Mouse (Mus musculus) intestine, postnatal 0 days (tissue): ENCODE measurements around the gene Slc39a11. TPM values are rescaled to one million over a fixed set of nuclear protein-coding genes. Genes with fewer than 3 reads are reported as not detected.
A peak's percentile ranks its signal among the peaks of the same experiment; 100 is the strongest.

Experiments
- ATAC-seq: fragments of 200-750 bp; cut with Nextera tagmentation; 2 replicates; pipeline ENCODE4 v1.8.0; 2017; ENCODE audit warnings: mild to moderate bottlenecking, moderate TSS enrichment, moderate library complexity
- H3K27ac ChIP-seq: fragments of 300-500 bp; sonication (generic); 2 replicates; pipeline ENCODE4 v1.5.1; 2014; ENCODE audit warnings: mild to moderate bottlenecking, low read depth, low read length, moderate library complexity
- H3K27me3 ChIP-seq: fragments of 300-500 bp; sonication (generic); replicated peaks from 2 replicates; pipeline ENCODE4 v1.6.1; 2014; ENCODE audit warnings: low read length, mixed read lengths; ENCODE audit not compliant: control insufficient read depth, insufficient read depth
- H3K36me3 ChIP-seq: fragments of 300-500 bp; sonication (generic); 2 replicates; pipeline ENCODE4 v1.6.1; 2014; ENCODE audit warnings: mild to moderate bottlenecking, moderate library complexity; ENCODE audit not compliant: control insufficient read depth, insufficient read depth
- H3K4me1 ChIP-seq: fragments of 300-500 bp; sonication (generic); replicated peaks from 2 replicates; pipeline ENCODE4 v1.6.1; 2014; ENCODE audit warnings: antibody characterized with exemption, low read length, mixed read lengths; ENCODE audit not compliant: control insufficient read depth, insufficient read depth
- H3K4me2 ChIP-seq: fragments of 300-500 bp; sonication (generic); replicated peaks from 2 replicates; pipeline ENCODE4 v1.6.1; 2014; ENCODE audit warnings: low read depth, mild to moderate bottlenecking, moderate library complexity
- H3K4me3 ChIP-seq: fragments of 300-500 bp; sonication (generic); 2 replicates; pipeline ENCODE4 v1.5.1; 2014; ENCODE audit warnings: low read depth, low read length
- H3K9ac ChIP-seq: fragments of 300-500 bp; sonication (generic); 2 replicates; pipeline ENCODE4 v1.6.1; 2014; ENCODE audit warnings: mild to moderate bottlenecking, low read depth, low read length
- H3K9me3 ChIP-seq: fragments of 300-500 bp; sonication (generic); 2 replicates; pipeline ENCODE4 v1.6.1; 2016; ENCODE audit warnings: mixed run types; ENCODE audit not compliant: control insufficient read depth
- CTCF ChIP-seq: sonication (generic); IDR thresholded peaks from 2 replicates; pipeline ENCODE4 v1.5.1; 2016; ENCODE audit warnings: low read depth, mild to moderate bottlenecking, control low read depth, antibody characterized with exemption, moderate library complexity
- WGBS: fragments of 180-500 bp; shearing (Covaris S2); extraction: QIAGEN DNeasy Blood & Tissue Kit; methylation state at CpG from one replicate; pipeline ENCODE4 v1.1.7; 2014; 5-methylcytosine and 5-hydroxymethylcytosine counted together
- polyA plus RNA-seq: library from polyadenylated mRNA; unstranded; fragments of >200 nt; fragmentation: Nextera tagmentation; extraction: Ambion mirVana; gene quantifications from 2 replicates; pipeline ENCODE4 v1.2.1, GENCODE M21; 2015

The Slc39a11 gene
- polyA plus RNA-seq, 1 experiment from 2014 or later: 50.7 TPM

DNA sequence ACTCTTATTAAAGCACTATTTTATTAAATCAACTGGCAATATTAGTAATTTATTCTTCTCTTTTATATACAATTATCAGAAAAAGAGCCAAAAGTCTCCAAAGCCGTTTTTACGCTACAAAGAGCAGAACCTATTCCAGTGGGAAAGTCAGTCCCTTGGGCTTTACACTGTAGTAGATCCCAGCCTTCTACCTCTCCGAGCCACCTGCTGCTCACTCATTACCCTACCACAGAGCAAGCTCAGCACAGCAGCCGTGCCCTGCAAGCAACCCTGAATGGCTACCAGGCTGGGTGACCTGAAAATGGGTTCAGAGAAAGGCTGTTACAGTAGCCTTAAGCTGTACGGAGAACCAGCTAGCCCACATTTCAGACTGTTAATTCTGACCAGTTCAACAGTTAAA lies 24.7 kb upstream of the Slc39a11 start:
- peaks cover 38% of the 10 kb centered on the region for H3K36me3 ChIP-seq
- no peak for ATAC-seq
- no peaks in the 10 kb centered on the region for H3K27me3 ChIP-seq
- H3K4me3 ChIP-seq: no peak overlapping the region
- H3K27ac ChIP-seq: no peak overlapping the region
- WGBS: 88% methylated on average over 5 of the region's 5 CpGs
- no peak overlapping the region for H3K9ac ChIP-seq
- TF ChIP-seq CTCF: no peak
- H3K4me1 ChIP-seq: no peaks in the 10 kb centered on the region
- H3K9me3 ChIP-seq: no peaks in the 10 kb centered on the region
- no peak overlapping the region for H3K4me2 ChIP-seq

GRCm38 (mm10) chr11:113673614-113674013 lies 23.7 kb upstream of the Slc39a11 start:
- no peak overlapping the region for H3K9ac ChIP-seq
- H3K4me2 ChIP-seq: no peak overlapping the region
- no peak for ATAC-seq
- no peaks in the 10 kb centered on the region for H3K9me3 ChIP-seq
- no peaks in the 10 kb centered on the region for H3K4me1 ChIP-seq
- peaks cover 38% of the 10 kb centered on the region for H3K36me3 ChIP-seq
- no peak overlapping the region for H3K27ac ChIP-seq
- no peak for TF ChIP-seq CTCF
- no peaks in the 10 kb centered on the region for H3K27me3 ChIP-seq
- WGBS: 90% methylated on average over 4 of the region's 4 CpGs
- H3K4me3 ChIP-seq: no peak overlapping the region

- no peak for ATAC-seq
- Histone ChIP-seq H3K36me3 (peaks cover 19% of the 10 kb centered on the region), H3K27me3 (no peaks in the 10 kb centered on the region), H3K4me1 (0 out of 2 replicates have a peak, but pooled peaks cover 4% of the 10 kb centered on the region), H3K9me3 (no peaks in the 10 kb centered on the region), H3K4me3 (no peak overlapping the region), H3K4me2 (no peak overlapping the region), H3K27ac (no peak overlapping the region; the same call in 1 of the 2 replicates), H3K9ac (no peak overlapping the region)
- no peak for TF ChIP-seq CTCF
- 69% methylated on average over 4 of the region's 4 CpGs for WGBS
Measured at GRCm38 (mm10) chr11:113669711-113670110, 19.8 kb upstream of the Slc39a11 start.

GRCm38 (mm10) chr11:113668857-113669256 lies 19.0 kb upstream of the Slc39a11 start:
- H3K27me3 ChIP-seq: no peaks in the 10 kb centered on the region
- no peak overlapping the region for H3K4me3 ChIP-seq
- H3K9ac ChIP-seq: no peak overlapping the region
- 78% methylated on average over 5 of the region's 5 CpGs for WGBS
- H3K4me1 ChIP-seq: 0 out of 2 replicates have a peak, but pooled peaks cover 4% of the 10 kb centered on the region
- H3K27ac ChIP-seq: no peak overlapping the region; the same call in 1 of the 2 replicates
- TF ChIP-seq CTCF: no peak
- H3K36me3 ChIP-seq: peaks cover 11% of the 10 kb centered on the region
- H3K9me3 ChIP-seq: no peaks in the 10 kb centered on the region
- no peak overlapping the region for H3K4me2 ChIP-seq
- ATAC-seq: no peak

DNA sequence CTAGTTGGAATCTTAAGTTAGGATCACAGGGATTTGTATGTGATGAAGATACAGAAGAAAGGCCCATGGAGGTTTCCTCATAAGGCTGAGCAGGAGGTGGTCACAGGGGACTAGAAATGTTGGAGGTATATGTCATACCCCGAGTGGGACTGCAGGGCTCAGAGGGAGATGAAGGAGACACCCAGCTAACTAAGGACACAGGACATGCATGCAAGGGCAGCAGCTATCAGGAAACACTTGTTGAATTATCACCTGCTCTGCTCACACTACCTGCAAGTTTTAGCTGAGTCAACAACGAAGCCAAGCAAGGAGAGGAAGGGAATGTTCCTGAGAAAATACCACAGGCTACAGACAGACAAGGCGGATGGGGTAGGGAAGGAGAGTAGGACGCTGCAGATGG lies 17.8 kb upstream of the Slc39a11 start:
- peak overlapping the region; percentile 63 for H3K27ac ChIP-seq
- H3K9me3 ChIP-seq: no peaks in the 10 kb centered on the region
- 38% methylated on average over 4 of the region's 4 CpGs for WGBS
- no peak for TF ChIP-seq CTCF
- no peak overlapping the region for H3K4me3 ChIP-seq
- H3K27me3 ChIP-seq: no peaks in the 10 kb centered on the region
- 0 out of 2 replicates have a peak, but pooled peaks cover 4% of the 10 kb centered on the region for H3K4me1 ChIP-seq
- peak; percentile 14; the same call in 1 of the 2 replicates for ATAC-seq
- H3K9ac ChIP-seq: no peak overlapping the region
- H3K36me3 ChIP-seq: peaks cover 10% of the 10 kb centered on the region; the same call in 1 of the 2 replicates
- H3K4me2 ChIP-seq: no peak overlapping the region

DNA sequence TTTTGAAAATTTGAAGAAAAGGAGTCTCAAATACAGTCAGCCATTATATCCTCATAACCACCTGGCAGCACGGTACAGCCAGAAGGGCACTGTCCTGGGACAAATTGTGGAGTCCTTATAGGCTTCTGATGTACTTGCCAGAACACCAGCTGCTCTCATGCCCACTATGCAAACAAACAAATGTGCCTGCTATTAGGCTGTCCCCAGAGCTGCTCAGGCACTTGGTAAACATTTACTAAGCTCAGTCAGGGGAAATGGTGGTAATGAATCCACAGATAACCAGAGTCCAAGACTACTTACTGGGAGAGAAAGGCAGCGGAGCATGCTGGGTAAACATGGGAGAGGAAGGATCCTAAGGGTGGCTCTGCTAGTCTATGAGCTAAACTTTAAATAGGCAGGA lies 17.2 kb upstream of the Slc39a11 start:
- peak; percentile 88 for ATAC-seq
- H3K36me3 ChIP-seq: peaks cover 15% of the 10 kb centered on the region
- 28% methylated on average over 2 of the region's 2 CpGs for WGBS
- 0 out of 2 replicates have a peak, but pooled peaks cover 4% of the 10 kb centered on the region for H3K4me1 ChIP-seq
- H3K4me3 ChIP-seq: no peak overlapping the region
- no peak overlapping the region for H3K9ac ChIP-seq
- no peaks in the 10 kb centered on the region for H3K27me3 ChIP-seq
- TF ChIP-seq CTCF: no peak
- H3K9me3 ChIP-seq: no peaks in the 10 kb centered on the region
- H3K27ac ChIP-seq: peak overlapping the region; percentile 63
- H3K4me2 ChIP-seq: peak overlapping the region; percentile 45; the same call in 1 of the 2 replicates
